Mouse (Mus musculus): ENCODE measurements around the gene Hprt.
A peak's percentile ranks its signal among the peaks of the same experiment; 100 is the strongest.

DNA sequence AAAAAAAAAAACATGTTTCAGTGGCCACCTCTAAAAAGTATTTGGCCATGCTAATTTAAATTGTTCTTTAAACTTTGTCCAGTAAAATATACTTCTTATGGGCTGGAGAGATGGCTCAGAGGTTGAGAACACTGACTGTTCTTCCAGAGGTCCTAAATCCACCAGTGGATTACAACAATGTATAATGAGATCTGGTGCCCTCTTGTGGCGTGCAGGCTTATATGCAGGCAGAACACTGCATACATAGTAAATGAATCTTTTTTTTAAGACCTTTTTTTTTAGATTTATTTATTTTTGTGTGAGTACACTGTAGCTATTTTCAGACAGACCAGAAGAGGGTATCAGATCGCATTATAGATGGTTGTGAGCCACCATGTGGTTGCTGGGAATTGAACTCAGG is 38.2 kb upstream of the Hprt start:
- TF ChIP-seq CTCF (IDR thresholded peaks at IDR 0.05; ENCODE audit: insufficient read depth, low read length) (0 out of 2 replicates have a peak, but pooled peaks have one; percentile 7), POLR2A (IDR thresholded peaks at IDR 0.05; ENCODE audit: borderline replicate concordance, extremely low read depth, low read depth, low read length) (no peak)
